Mouse (Mus musculus) yolk sac, embryonic 10.5 days (tissue): ENCODE measurements around the gene Cdc14a.
"Not testable (repeated sequence)": the region's sequence is repeated elsewhere in the genome, so short reads cannot be mapped to it uniquely, and the experiment has no call there.

Experiments
- DNase-seq: peaks from one replicate; pipeline ENCODE4 v3.0.0-alpha.2; 2017; ENCODE audit warnings: low spot score

Cdc14a gene

GRCm38 (mm10) chr3:116373196-116373595 is 50.6 kb downstream of the Cdc14a start:
- no peak for DNase-seq

GRCm38 (mm10) chr3:116368868-116369437 is 54.9 kb downstream of the Cdc14a start:
- DNase-seq = no peak

GRCm38 (mm10) chr3:116366125-116366524 is 57.7 kb downstream of the Cdc14a start:
- DNase-seq = no peak

GRCm38 (mm10) chr3:116361906-116362305 is 61.9 kb downstream of the Cdc14a start:
- no peak for DNase-seq

GRCm38 (mm10) chr3:116361101-116361500 is 62.7 kb downstream of the Cdc14a start:
- no peak for DNase-seq

GRCm38 (mm10) chr3:116357866-116358265 is 66.0 kb downstream of the Cdc14a start:
- no peak for DNase-seq

GRCm38 (mm10) chr3:116357180-116357579 is 66.7 kb downstream of the Cdc14a start:
- DNase-seq = no peak

- no peak for DNase-seq
These were observed 68.6 kb downstream of the Cdc14a start for GRCm38 (mm10) chr3:116355026-116355788.

GRCm38 (mm10) chr3:116352486-116352885 is 71.3 kb downstream of the Cdc14a start:
- no peak for DNase-seq

- DNase-seq = no peak
These were observed 73.4 kb downstream of the Cdc14a start for GRCm38 (mm10) chr3:116350389-116350967.

- not testable (repeated sequence) for DNase-seq
These were observed 76.3 kb downstream of the Cdc14a start for GRCm38 (mm10) chr3:116347571-116347970.

GRCm38 (mm10) chr3:116345245-116345644 is 78.6 kb downstream of the Cdc14a start:
- DNase-seq = no peak

GRCm38 (mm10) chr3:116342251-116342650 is 81.6 kb downstream of the Cdc14a start:
- no peak for DNase-seq

GRCm38 (mm10) chr3:116340950-116341624 is 82.7 kb downstream of the Cdc14a start:
- peak; percentile 57 for DNase-seq

GRCm38 (mm10) chr3:116340281-116340680 is 83.6 kb downstream of the Cdc14a start:
- no peak for DNase-seq

GRCm38 (mm10) chr3:116338616-116339015 is 85.2 kb downstream of the Cdc14a start:
- DNase-seq = no peak

- DNase-seq = no peak
These were observed 86.0 kb downstream of the Cdc14a start for GRCm38 (mm10) chr3:116337840-116338239.

- no peak for DNase-seq
These were observed 88.8 kb downstream of the Cdc14a start for GRCm38 (mm10) chr3:116335036-116335435.

GRCm38 (mm10) chr3:116333711-116334110 is 90.1 kb downstream of the Cdc14a start:
- no peak for DNase-seq

GRCm38 (mm10) chr3:116333229-116333628 is 90.6 kb downstream of the Cdc14a start:
- DNase-seq = no peak

GRCm38 (mm10) chr3:116331811-116332464 is 91.9 kb downstream of the Cdc14a start:
- DNase-seq = peak; percentile 27

- DNase-seq = no peak
These were observed 93.9 kb downstream of the Cdc14a start for GRCm38 (mm10) chr3:116329976-116330375.
